Mouse (Mus musculus) liver, embryonic 15.5 days (tissue): Measurements from ENCODE around the gene Polr2h. TPM values are rescaled to one million over a fixed set of nuclear protein-coding genes. Genes with fewer than 3 reads are reported as not detected.
A peak's percentile ranks its signal among the peaks of the same experiment; 100 is the strongest.

Source experiments
- ATAC-seq: fragments of 200-750 bp; cut with Nextera tagmentation; 2 replicates; pipeline ENCODE4 v1.8.0; 2017; ENCODE audit warnings: moderate number of reproducible peaks, mild to moderate bottlenecking, moderate library complexity; ENCODE audit not compliant: insufficient read depth
- H3K27ac ChIP-seq: fragments of 300-500 bp; sonication (generic); replicated peaks from 2 replicates; pipeline ENCODE4 v1.5.1; 2015; ENCODE audit warnings: mild to moderate bottlenecking, inconsistent platforms
- H3K27me3 ChIP-seq: fragments of 300-500 bp; sonication (generic); 2 replicates; pipeline ENCODE4 v1.6.1; 2015; ENCODE audit warnings: mild to moderate bottlenecking, inconsistent platforms
- H3K36me3 ChIP-seq: fragments of 300-500 bp; sonication (generic); replicated peaks from 2 replicates; pipeline ENCODE4 v1.6.1; 2015; ENCODE audit warnings: moderate library complexity, mild to moderate bottlenecking, inconsistent platforms
- H3K4me1 ChIP-seq: fragments of 300-500 bp; sonication (generic); replicated peaks from 2 replicates; pipeline ENCODE4 v1.6.1; 2015; ENCODE audit warnings: inconsistent platforms
- H3K4me2 ChIP-seq: fragments of 300-500 bp; sonication (generic); 2 replicates; pipeline ENCODE4 v1.6.1; 2015; ENCODE audit warnings: moderate library complexity, mild to moderate bottlenecking, inconsistent platforms
- H3K4me3 ChIP-seq: fragments of 300-500 bp; sonication (generic); replicated peaks from 2 replicates; pipeline ENCODE4 v1.5.1; 2015; ENCODE audit warnings: mild to moderate bottlenecking, inconsistent platforms
- H3K9ac ChIP-seq: fragments of 300-500 bp; sonication (generic); 2 replicates; pipeline ENCODE4 v1.6.1; 2015; ENCODE audit warnings: moderate library complexity, mild to moderate bottlenecking, inconsistent platforms
- H3K9me3 ChIP-seq: fragments of 300-500 bp; sonication (generic); replicated peaks from 2 replicates; pipeline ENCODE4 v1.6.1; 2016; ENCODE audit warnings: inconsistent platforms
- WGBS: fragments of 180-500 bp; shearing (Covaris S2); methylation state at CpG from one replicate; pipeline ENCODE4 v1.1.7; 2015; ENCODE audit warnings: mixed read lengths; ENCODE audit not compliant: insufficient replicate concordance; 5-methylcytosine and 5-hydroxymethylcytosine counted together
- polyA plus RNA-seq: library from polyadenylated mRNA; unstranded; fragments of >200 nt; fragmentation: Nextera tagmentation; extraction: Ambion mirVana; gene quantifications from 2 replicates; pipeline ENCODE4 v1.2.1, GENCODE M21; 2015

Polr2h gene
- polyA plus RNA-seq, 1 experiment from 2014 or later, result 39.3 TPM

- peaks cover 29% of the 10 kb centered on the region for H3K27me3 ChIP-seq
- peak overlapping the region; percentile 21 for H3K4me3 ChIP-seq
- 32% methylated on average over 12 of the region's 12 CpGs for WGBS
- H3K36me3 ChIP-seq, result peaks cover 15% of the 10 kb centered on the region; the same call in 1 of the 2 replicates
- H3K9me3 ChIP-seq, result no peaks in the 10 kb centered on the region
- H3K27ac ChIP-seq, result peak overlapping the region; percentile 91
- peak overlapping the region; percentile 54 for H3K9ac ChIP-seq
- ATAC-seq, result no peak
- peaks cover 57% of the 10 kb centered on the region for H3K4me1 ChIP-seq
- peak overlapping the region; percentile 65 for H3K4me2 ChIP-seq
Observed at GRCm38 (mm10) chr16:20701729-20702521, 15.5 kb upstream of the Polr2h start.

- peak overlapping the region; percentile 54 for H3K9ac ChIP-seq
- peaks cover 20% of the 10 kb centered on the region for H3K36me3 ChIP-seq
- H3K27me3 ChIP-seq, result peaks cover 24% of the 10 kb centered on the region
- peak; percentile 80 for ATAC-seq
- H3K4me3 ChIP-seq, result peak overlapping the region; percentile 21
- no peaks in the 10 kb centered on the region for H3K9me3 ChIP-seq
- 3% methylated on average over 8 of the region's 8 CpGs for WGBS
- peak overlapping the region; percentile 91 for H3K27ac ChIP-seq
- peaks cover 63% of the 10 kb centered on the region for H3K4me1 ChIP-seq
- H3K4me2 ChIP-seq, result peak overlapping the region; percentile 65
Observed at GRCm38 (mm10) chr16:20702522-20702893, 15.0 kb upstream of the Polr2h start.

GRCm38 (mm10) chr16:20703071-20703470 is 14.4 kb upstream of the Polr2h start:
- H3K4me1 ChIP-seq, result peaks cover 69% of the 10 kb centered on the region
- 73% methylated on average over 10 of the region's 10 CpGs for WGBS

GRCm38 (mm10) chr16:20703699-20704400 is 13.6 kb upstream of the Polr2h start:
- peak overlapping the region; percentile 21 for H3K4me3 ChIP-seq
- peak overlapping the region; percentile 54; the same call in 1 of the 2 replicates for H3K9ac ChIP-seq
- peak; percentile 76 for ATAC-seq
- H3K27me3 ChIP-seq, result peaks cover 10% of the 10 kb centered on the region
- H3K4me2 ChIP-seq, result peak overlapping the region; percentile 65
- H3K27ac ChIP-seq, result peak overlapping the region; percentile 91
- peaks cover 75% of the 10 kb centered on the region for H3K4me1 ChIP-seq
- no peaks in the 10 kb centered on the region for H3K9me3 ChIP-seq
- WGBS, result 27% methylated on average over 6 of the region's 6 CpGs
- H3K36me3 ChIP-seq, result peaks cover 33% of the 10 kb centered on the region

More at GRCm38 (mm10) chr16:20703071-20703470, 14.4 kb upstream of the Polr2h start:
- Histone ChIP-seq H3K36me3 (peaks cover 25% of the 10 kb centered on the region), H3K27ac (peak overlapping the region; percentile 91), H3K9me3 (no peaks in the 10 kb centered on the region), H3K27me3 (peaks cover 18% of the 10 kb centered on the region), H3K9ac (peak overlapping the region; percentile 54; the same call in 1 of the 2 replicates), H3K4me2 (peak overlapping the region; percentile 65), H3K4me3 (peak overlapping the region; percentile 21)
- no peak for ATAC-seq

- no peak overlapping the region for H3K4me3 ChIP-seq
- 39% methylated on average over 3 of the region's 3 CpGs for WGBS
- ATAC-seq, result no peak
- H3K27ac ChIP-seq, result peak overlapping the region; percentile 91
- peaks cover 52% of the 10 kb centered on the region for H3K36me3 ChIP-seq
- H3K9me3 ChIP-seq, result no peaks in the 10 kb centered on the region
- H3K4me2 ChIP-seq, result no peak overlapping the region
- H3K27me3 ChIP-seq, result peaks cover 6% of the 10 kb centered on the region
- peaks cover 94% of the 10 kb centered on the region for H3K4me1 ChIP-seq
- H3K9ac ChIP-seq, result no peak overlapping the region; the same call in 1 of the 2 replicates
Observed at GRCm38 (mm10) chr16:20705786-20706185, 11.7 kb upstream of the Polr2h start.

GRCm38 (mm10) chr16:20706407-20707055 is 10.9 kb upstream of the Polr2h start:
- Histone ChIP-seq H3K4me3 (no peak overlapping the region), H3K4me1 (peaks cover 98% of the 10 kb centered on the region), H3K9ac (peak overlapping the region; percentile 45; the same call in 1 of the 2 replicates), H3K9me3 (no peaks in the 10 kb centered on the region), H3K27me3 (peaks cover 3% of the 10 kb centered on the region), H3K4me2 (peak overlapping the region; percentile 21; the same call in 1 of the 2 replicates), H3K36me3 (peaks cover 59% of the 10 kb centered on the region), H3K27ac (peak overlapping the region; percentile 91)
- ATAC-seq, result peak; percentile 20; the same call in 1 of the 2 replicates
- WGBS, result 74% methylated on average over 2 of the region's 2 CpGs

GRCm38 (mm10) chr16:20708220-20708938 is 9.1 kb upstream of the Polr2h start:
- H3K27ac ChIP-seq, result peak overlapping the region; percentile 91; the same call in 1 of the 2 replicates

GRCm38 (mm10) chr16:20708939-20709734 is 8.3 kb upstream of the Polr2h start:
- 73% methylated on average over 19 of the region's 19 CpGs for WGBS
- no peak for ATAC-seq
- no peak overlapping the region for H3K4me3 ChIP-seq
- H3K27me3 ChIP-seq, result no peaks in the 10 kb centered on the region
- H3K4me1 ChIP-seq, result peaks cover 98% of the 10 kb centered on the region
- no peak overlapping the region for H3K4me2 ChIP-seq
- H3K9me3 ChIP-seq, result no peaks in the 10 kb centered on the region
- H3K36me3 ChIP-seq, result peaks cover 67% of the 10 kb centered on the region
- no peak overlapping the region for H3K9ac ChIP-seq
- H3K27ac ChIP-seq, result no peak overlapping the region

More at GRCm38 (mm10) chr16:20708220-20708938, 9.1 kb upstream of the Polr2h start:
- Histone ChIP-seq H3K4me1 (peaks cover 98% of the 10 kb centered on the region), H3K27me3 (no peaks in the 10 kb centered on the region), H3K36me3 (peaks cover 67% of the 10 kb centered on the region), H3K4me2 (no peak overlapping the region), H3K9ac (no peak overlapping the region), H3K4me3 (no peak overlapping the region), H3K9me3 (no peaks in the 10 kb centered on the region)
- no peak for ATAC-seq
- 88% methylated on average over 21 of the region's 21 CpGs for WGBS

GRCm38 (mm10) chr16:20710370-20710769 is 7.1 kb upstream of the Polr2h start:
- 91% methylated on average over 11 of the region's 11 CpGs for WGBS
- Histone ChIP-seq H3K36me3 (peaks cover 67% of the 10 kb centered on the region), H3K9ac (no peak overlapping the region), H3K27ac (peak overlapping the region; percentile 82; the same call in 1 of the 2 replicates), H3K4me2 (no peak overlapping the region), H3K9me3 (no peaks in the 10 kb centered on the region), H3K4me1 (peaks cover 98% of the 10 kb centered on the region), H3K4me3 (no peak overlapping the region), H3K27me3 (no peaks in the 10 kb centered on the region)
- no peak for ATAC-seq

- ATAC-seq, result no peak
- peaks cover 67% of the 10 kb centered on the region for H3K36me3 ChIP-seq
- H3K27me3 ChIP-seq, result no peaks in the 10 kb centered on the region
- H3K9me3 ChIP-seq, result no peaks in the 10 kb centered on the region
- peak overlapping the region; percentile 82; the same call in 1 of the 2 replicates for H3K27ac ChIP-seq
- 53% methylated on average over 4 of the region's 4 CpGs for WGBS
- no peak overlapping the region for H3K9ac ChIP-seq
- H3K4me2 ChIP-seq, result no peak overlapping the region
- H3K4me1 ChIP-seq, result peaks cover 98% of the 10 kb centered on the region
- H3K4me3 ChIP-seq, result no peak overlapping the region
Observed at GRCm38 (mm10) chr16:20710810-20711209, 6.7 kb upstream of the Polr2h start.
